Mouse (Mus musculus) MEL (cell line): ENCODE measurements at regions not wholly inside any gene's neighbourhood (a gene's known extent, or its start where the extent isn't known, plus 50 kb on each side); places are given as distances from the start of the nearest gene placed in this dataset.

Experiments used
- DNase-seq: peaks from one replicate; pipeline ENCODE4 v3.0.0; 2011; ENCODE audit warnings: low read depth, low spot score
- H3K27ac ChIP-seq: 2 replicates; pipeline ENCODE4 v1.5.1; 2012; ENCODE audit warnings: low read depth, mild to moderate bottlenecking, control low read depth, low read length, moderate library complexity; ENCODE audit not compliant: control insufficient read depth
- H3K27me3 ChIP-seq, 2 experiments: fragments of 150-350 bp in 1 of 2; sonication (generic) in 1 of 2; 2 replicates each; pipeline ENCODE4 v1.6.1; 2012; ENCODE audit warnings: low read length in 2 of 2, mild to moderate bottlenecking in 2 of 2, improper control_type of control experiment in 1 of 2, moderate library complexity in 1 of 2; ENCODE audit not compliant: insufficient read depth in 2 of 2, control insufficient read depth in 1 of 2
- H3K36me3 ChIP-seq, 2 experiments: 2 replicates each; pipeline ENCODE4 v1.6.1; 2012 to 2014; ENCODE audit warnings: low read length in 2 of 2, improper control_type of control experiment in 1 of 2, inconsistent platforms in 1 of 2, mild to moderate bottlenecking in 1 of 2; ENCODE audit not compliant: insufficient read depth in 2 of 2, control insufficient read depth in 1 of 2
- H3K4me1 ChIP-seq, 2 experiments: fragments of 150-350 bp in 1 of 2; sonication (generic) in 1 of 2; 2 replicates each; pipeline ENCODE4 v1.6.1; 2012; ENCODE audit warnings: low read length in 2 of 2, improper control_type of control experiment in 1 of 2, mild to moderate bottlenecking in 1 of 2; ENCODE audit not compliant: insufficient read depth in 2 of 2, control insufficient read depth in 1 of 2
- H3K4me3 ChIP-seq, 2 experiments: fragments of 150-350 bp in 1 of 2; sonication (generic) in 1 of 2; 2 replicates each; pipeline ENCODE4 v1.5.1; 2012; ENCODE audit warnings: low read depth in 2 of 2, low read length in 2 of 2, mild to moderate bottlenecking in 2 of 2, moderate library complexity in 2 of 2, control low read depth in 1 of 2, improper control_type of control experiment in 1 of 2; ENCODE audit not compliant: control insufficient read depth in 1 of 2, insufficient read depth in 1 of 2
- H3K79me2 ChIP-seq: 2 replicates; pipeline ENCODE4 v1.6.1; 2012; ENCODE audit warnings: mild to moderate bottlenecking, low read length, moderate library complexity; ENCODE audit not compliant: control insufficient read depth, poor library complexity, insufficient read depth
- H3K9ac ChIP-seq: 2 replicates; pipeline ENCODE4 v1.6.1; 2012; ENCODE audit warnings: low read depth, mild to moderate bottlenecking, control low read depth, low read length, moderate library complexity; ENCODE audit not compliant: control insufficient read depth, poor library complexity, severe bottlenecking
- H3K9me3 ChIP-seq: fragments of 150-350 bp; sonication (generic); replicated peaks from 2 replicates; pipeline ENCODE4 v1.6.1; 2012; ENCODE audit warnings: mild to moderate bottlenecking, low read length, improper control_type of control experiment, moderate library complexity; ENCODE audit not compliant: insufficient read depth
- CHD1 ChIP-seq: IDR thresholded peaks from 2 replicates; pipeline ENCODE4 v1.6.1; 2012; ENCODE audit warnings: low read depth, mild to moderate bottlenecking, inconsistent platforms, low read length, improper control_type of control experiment
- E2F4 ChIP-seq: IDR thresholded peaks from 2 replicates; pipeline ENCODE4 v1.6.1; 2011; ENCODE audit warnings: low read depth, low read length, improper control_type of control experiment, borderline replicate concordance
- ELF1 ChIP-seq: IDR thresholded peaks from 2 replicates; pipeline ENCODE4 v1.6.1; 2014; ENCODE audit warnings: low read depth, mild to moderate bottlenecking, inconsistent platforms, low read length, improper control_type of control experiment, moderate library complexity
- HCFC1 ChIP-seq: IDR thresholded peaks from 2 replicates; pipeline ENCODE4 v1.6.1; 2012; ENCODE audit warnings: low read depth, mild to moderate bottlenecking, inconsistent platforms, low read length, improper control_type of control experiment, moderate library complexity
- JUND ChIP-seq: IDR thresholded peaks from 2 replicates; pipeline ENCODE4 v1.6.1; 2011; ENCODE audit warnings: low read depth, mild to moderate bottlenecking, improper control_type of control experiment, low read length
- KAT2A ChIP-seq: conservative IDR thresholded peaks from 2 replicates; pipeline ENCODE4 v1.6.1; 2012; ENCODE audit warnings: low read depth, low read length, improper control_type of control experiment, inconsistent platforms
- MAX ChIP-seq: IDR thresholded peaks from 2 replicates; pipeline ENCODE4 v1.6.1; 2011; ENCODE audit warnings: low read length, improper control_type of control experiment
- MYB ChIP-seq: IDR thresholded peaks from 2 replicates; pipeline ENCODE4 v1.6.1; 2011; ENCODE audit warnings: mild to moderate bottlenecking, low read depth, low read length, improper control_type of control experiment
- NRF1 ChIP-seq: IDR thresholded peaks from 2 replicates; pipeline ENCODE4 v1.6.1; 2014; ENCODE audit warnings: low read depth, mild to moderate bottlenecking, inconsistent platforms, low read length, improper control_type of control experiment, moderate library complexity; ENCODE audit not compliant: poor library complexity, insufficient read depth, severe bottlenecking
- POLR2AphosphoS2 ChIP-seq: IDR thresholded peaks from 2 replicates; pipeline ENCODE4 v1.6.1; 2011; ENCODE audit warnings: low read length, improper control_type of control experiment
- RAD21 ChIP-seq: IDR thresholded peaks from 2 replicates; pipeline ENCODE4 v1.6.1; 2011; ENCODE audit warnings: mild to moderate bottlenecking, low read depth, low read length, improper control_type of control experiment
- SIN3A ChIP-seq: IDR thresholded peaks from 2 replicates; pipeline ENCODE4 v1.6.1; 2012; ENCODE audit warnings: low read length, improper control_type of control experiment, inconsistent platforms
- TAL1 ChIP-seq: IDR thresholded peaks from 2 replicates; pipeline ENCODE4 v1.6.1; 2012; ENCODE audit warnings: mild to moderate bottlenecking, inconsistent platforms, low read length, moderate library complexity, mixed read lengths
- ZKSCAN1 ChIP-seq: IDR thresholded peaks from 2 replicates; pipeline ENCODE4 v1.6.1; 2012; ENCODE audit warnings: low read depth, mild to moderate bottlenecking, inconsistent platforms, low read length, improper control_type of control experiment, moderate library complexity
- ZNF384 ChIP-seq: IDR thresholded peaks from 2 replicates; pipeline ENCODE4 v1.6.1; 2012; ENCODE audit warnings: low read depth, mild to moderate bottlenecking, inconsistent platforms, low read length, improper control_type of control experiment

- no peak overlapping the region for H3K4me3 ChIP-seq
- no peak for DNase-seq
These were observed 415.9 kb upstream of the Rarb start for GRCm38 (mm10) chr14:17234898-17235297.

GRCm38 (mm10) chr14:17211502-17211901 lies 392.5 kb upstream of the Rarb start:
- no peak overlapping the region for H3K27ac ChIP-seq
- no peaks in the 10 kb centered on the region for H3K9me3 ChIP-seq
- H3K4me3 ChIP-seq = no peak overlapping the region
- no peaks in the 10 kb centered on the region for H3K27me3 ChIP-seq
- no peak for DNase-seq
- no peak for TF ChIP-seq ZKSCAN1
- H3K9ac ChIP-seq = no peak overlapping the region
- no peaks in the 10 kb centered on the region for H3K36me3 ChIP-seq
- H3K79me2 ChIP-seq = no peaks in the 10 kb centered on the region
- no peaks in the 10 kb centered on the region for H3K4me1 ChIP-seq

More at GRCm38 (mm10) chr14:17234898-17235297, 415.9 kb upstream of the Rarb start:
- Histone ChIP-seq H3K79me2 (no peaks in the 10 kb centered on the region), H3K27ac (no peak overlapping the region), H3K36me3 (no peaks in the 10 kb centered on the region), H3K9me3 (no peaks in the 10 kb centered on the region), H3K9ac (no peak overlapping the region), H3K27me3 (no peaks in the 10 kb centered on the region), H3K4me1 (no peaks in the 10 kb centered on the region)
- TF ChIP-seq MYB (no peak), SIN3A (no peak), NRF1 (no peak), ZNF384 (no peak), TAL1 (no peak), MAX (no peak), CHD1 (no peak), E2F4 (no peak), JUND (no peak)

- TF ChIP-seq KAT2A (no peak), NRF1 (no peak), POLR2AphosphoS2 (no peak), ZNF384 (no peak), ELF1 (no peak), RAD21 (no peak), MAX (no peak), ZKSCAN1 (no peak), HCFC1 (no peak)
- no peak for DNase-seq
These were observed 386.7 kb upstream of the Rarb start for GRCm38 (mm10) chr14:17205691-17206090.

More at GRCm38 (mm10) chr14:17205691-17206090, 386.7 kb upstream of the Rarb start:
- H3K9me3 ChIP-seq = no peaks in the 10 kb centered on the region
- no peaks in the 10 kb centered on the region for H3K4me1 ChIP-seq
- H3K79me2 ChIP-seq = no peaks in the 10 kb centered on the region
- H3K36me3 ChIP-seq = no peaks in the 10 kb centered on the region
- no peak overlapping the region for H3K9ac ChIP-seq
- H3K27me3 ChIP-seq = no peaks in the 10 kb centered on the region
- H3K27ac ChIP-seq = no peak overlapping the region
- no peak overlapping the region for H3K4me3 ChIP-seq
